Mouse (Mus musculus) ES-CJ7 (cell line): ENCODE measurements at regions not wholly inside any gene's neighbourhood (a gene's known extent, or its start where the extent isn't known, plus 50 kb on each side); places are given as distances from the start of the nearest gene placed in this dataset.

Experiments
- DNase-seq: peaks from one replicate; pipeline ENCODE4 v3.0.0; 2011; ENCODE audit warnings: low read depth, low spot score

- no peak for DNase-seq
These were observed 208.8 kb upstream of the Plpp4 start for GRCm38 (mm10) chr7:129048023-129048422.

GRCm38 (mm10) chr7:129049726-129050125, 207.1 kb upstream of the Plpp4 start:
- DNase-seq, result no peak

- no peak for DNase-seq
These were observed 206.2 kb upstream of the Plpp4 start for GRCm38 (mm10) chr7:129050675-129051074.

GRCm38 (mm10) chr7:129066891-129067290, 189.9 kb upstream of the Plpp4 start:
- DNase-seq, result no peak

- no peak for DNase-seq
These were observed 188.7 kb upstream of the Plpp4 start for GRCm38 (mm10) chr7:129068137-129068536.

- no peak for DNase-seq
These were observed 177.0 kb upstream of the Plpp4 start for GRCm38 (mm10) chr7:129079786-129080185.

GRCm38 (mm10) chr7:129091441-129091840, 165.4 kb upstream of the Plpp4 start:
- no peak for DNase-seq

- DNase-seq, result no peak
These were observed 160.3 kb upstream of the Plpp4 start for GRCm38 (mm10) chr7:129096374-129097069.

GRCm38 (mm10) chr7:129102437-129102836, 154.4 kb upstream of the Plpp4 start:
- DNase-seq, result no peak

GRCm38 (mm10) chr7:129134176-129134575, 122.7 kb upstream of the Plpp4 start:
- DNase-seq, result no peak

- DNase-seq, result no peak
These were observed 122.1 kb upstream of the Plpp4 start for GRCm38 (mm10) chr7:129134661-129135215.

- no peak for DNase-seq
These were observed 119.4 kb upstream of the Plpp4 start for GRCm38 (mm10) chr7:129137303-129137990.

- DNase-seq, result no peak
These were observed 114.8 kb upstream of the Plpp4 start for GRCm38 (mm10) chr7:129141942-129142598.

- peak; percentile 17 for DNase-seq
These were observed 114.3 kb upstream of the Plpp4 start for GRCm38 (mm10) chr7:129142599-129142949.

- no peak for DNase-seq
These were observed 101.3 kb upstream of the Plpp4 start for GRCm38 (mm10) chr7:129155577-129155976.

GRCm38 (mm10) chr7:129169971-129170370, 86.9 kb upstream of the Plpp4 start:
- DNase-seq, result no peak

- DNase-seq, result no peak
These were observed 65.9 kb upstream of the Plpp4 start for GRCm38 (mm10) chr7:129190933-129191332.

- DNase-seq, result no peak
These were observed 49.8 kb upstream of the Plpp4 start for GRCm38 (mm10) chr7:129207029-129207428.
